Mouse (Mus musculus) cerebellum, adult 2 months (tissue): ENCODE data around the gene Slc8b1. TPM values are rescaled to one million over a fixed set of nuclear protein-coding genes. Genes with fewer than 3 reads are reported as not detected.
A peak's percentile ranks its signal among the peaks of the same experiment; 100 is the strongest.

Experiments used
- DNase-seq, 2 experiments: peaks; one replicate each; pipeline ENCODE4 v3.0.0; 2021
- H3K27ac ChIP-seq: fragments of 200-500 bp; 2 replicates; pipeline ENCODE4 v1.5.1; 2012; ENCODE audit warnings: low read length, control low read depth, inconsistent platforms; ENCODE audit not compliant: insufficient read depth
- H3K27me3 ChIP-seq: fragments of 200-500 bp; 2 replicates; pipeline ENCODE4 v1.6.1; 2012; ENCODE audit warnings: inconsistent platforms, mild to moderate bottlenecking, low read length, moderate library complexity; ENCODE audit not compliant: control insufficient read depth, insufficient read depth
- H3K4me1 ChIP-seq: fragments of 200-500 bp; 2 replicates; pipeline ENCODE4 v1.6.1; 2011; ENCODE audit warnings: low read length; ENCODE audit not compliant: control insufficient read depth, insufficient read depth
- H3K4me3 ChIP-seq: fragments of 200-500 bp; replicated peaks from 2 replicates; pipeline ENCODE3; 2011; ENCODE audit warnings: mild to moderate bottlenecking, low read depth, low read length, control low read depth; ENCODE audit not compliant: insufficient read depth
- CTCF ChIP-seq: fragments of 200-500 bp; IDR thresholded peaks from 2 replicates; pipeline ENCODE4 v1.5.1; 2011; ENCODE audit warnings: low read depth, mild to moderate bottlenecking, control low read depth, low read length, moderate library complexity, borderline replicate concordance; ENCODE audit not compliant: insufficient read depth
- POLR2A ChIP-seq: fragments of 200-500 bp; IDR thresholded peaks from 2 replicates; pipeline ENCODE4 v1.6.1; 2011; ENCODE audit warnings: low read length, control low read depth, borderline replicate concordance; ENCODE audit not compliant: insufficient read depth
- WGBS: fragments of 180-500 bp; shearing (Covaris S2); methylation state at CpG from one replicate; pipeline ENCODE4 v1.1.7; 2018; 5-methylcytosine and 5-hydroxymethylcytosine counted together
- polyA plus RNA-seq: library from polyadenylated mRNA; depleted of rRNA; stranded (reverse); fragments of >200 nt; gene quantifications from 2 replicates; pipeline ENCODE4 v1.2.3, GENCODE M21; 2012

The Slc8b1 gene
- polyA plus RNA-seq, 1 experiment: 8.2 TPM

DNA sequence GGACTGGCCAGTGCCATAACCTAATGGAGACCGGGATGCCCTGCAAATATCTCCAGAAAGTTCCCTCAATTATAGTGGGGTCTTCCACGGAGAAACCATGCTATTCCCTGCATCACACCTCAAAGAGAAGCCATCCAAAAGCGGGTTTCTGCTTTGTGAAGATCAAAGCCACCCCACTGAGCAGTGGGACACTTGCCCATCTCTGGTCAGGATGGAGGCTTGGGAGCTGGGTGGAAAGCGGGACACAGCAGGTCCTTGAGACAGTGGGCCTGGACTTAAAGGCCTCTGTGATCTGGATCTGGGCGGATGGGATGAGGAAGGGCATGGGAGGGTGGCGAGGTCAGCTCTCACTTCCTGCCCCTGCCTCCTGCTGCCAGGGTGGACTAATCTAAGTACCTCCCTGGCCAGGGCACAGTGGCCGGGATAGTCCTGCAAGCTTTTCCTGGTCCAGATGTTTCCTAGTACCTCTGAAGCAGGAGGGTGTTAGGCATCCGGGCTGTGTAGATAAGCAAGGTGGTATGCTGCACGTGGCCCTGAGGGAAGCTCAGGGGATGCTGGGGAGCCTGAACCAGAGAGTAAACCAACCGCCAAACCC is 63.6 kb downstream of the Slc8b1 start:
- 40% methylated on average over 10 of the region's 10 CpGs for WGBS
- no peaks in the 10 kb centered on the region for H3K27me3 ChIP-seq
- H3K4me1 ChIP-seq: peaks cover 59% of the 10 kb centered on the region
- no peak for TF ChIP-seq POLR2A
- TF ChIP-seq CTCF: no peak
- peak; percentile 55 to 62 for DNase-seq
- no peak overlapping the region for H3K4me3 ChIP-seq
- H3K27ac ChIP-seq: no peak overlapping the region

DNA sequence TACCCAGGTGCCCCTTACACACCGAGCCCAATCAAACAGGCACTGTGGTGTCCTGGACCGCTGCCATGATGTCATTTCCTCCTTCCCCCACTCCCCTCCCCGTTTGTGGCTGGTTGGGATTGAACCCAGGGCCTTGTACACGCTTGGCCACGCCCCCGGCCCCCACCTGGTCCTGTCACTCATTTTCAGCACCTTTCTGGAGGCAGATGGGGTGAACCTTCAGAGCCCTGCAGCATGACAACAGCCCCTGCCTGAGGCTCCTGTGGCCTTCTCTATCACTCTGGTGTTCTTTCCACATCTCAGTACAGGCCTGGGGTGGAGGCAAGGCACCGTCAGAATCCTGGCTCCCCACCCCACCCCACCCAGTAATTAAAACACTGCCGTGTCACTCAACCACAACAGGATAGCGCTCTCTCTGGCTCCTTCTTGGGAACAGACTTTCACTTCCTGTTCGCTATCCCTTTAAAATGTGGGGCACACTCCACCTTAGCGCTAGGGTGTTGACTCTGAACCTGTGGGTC is 65.9 kb downstream of the Slc8b1 start:
- peak in 1 of 2 experiments; percentile 37 for DNase-seq
- H3K27me3 ChIP-seq: no peaks in the 10 kb centered on the region
- WGBS: 68% methylated on average over 11 of the region's 11 CpGs
- TF ChIP-seq POLR2A (no peak), CTCF (no peak)
- H3K4me1 ChIP-seq: peaks cover 58% of the 10 kb centered on the region
- no peak overlapping the region for H3K27ac ChIP-seq
- no peak overlapping the region for H3K4me3 ChIP-seq

DNA sequence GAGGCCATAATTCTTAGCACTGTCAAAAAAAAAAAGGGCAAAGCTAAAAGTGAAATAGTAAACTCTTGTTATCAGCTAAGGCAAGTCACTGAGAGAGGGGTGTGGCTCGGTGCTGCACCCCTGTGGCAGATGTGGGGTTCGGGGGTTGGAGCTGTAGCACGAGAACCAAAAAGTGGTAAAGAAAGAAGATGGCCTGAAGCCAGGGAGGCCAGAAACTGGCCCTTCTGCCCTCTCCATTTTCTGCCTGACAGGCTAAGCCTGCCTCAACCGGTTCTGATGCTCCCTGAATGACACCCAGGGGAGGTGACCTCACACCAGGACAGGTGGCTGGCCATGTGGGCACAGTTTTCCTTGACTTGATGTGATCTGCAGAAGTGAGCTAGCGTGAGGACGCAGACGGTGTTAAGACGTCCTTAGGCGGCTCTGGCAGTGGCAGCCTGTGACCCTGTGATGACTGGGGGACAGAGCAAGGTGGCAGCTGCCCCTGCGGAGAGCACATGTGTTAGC is 67.0 kb downstream of the Slc8b1 start:
- 35% methylated on average over 10 of the region's 10 CpGs for WGBS
- H3K27ac ChIP-seq: no peak overlapping the region

DNA sequence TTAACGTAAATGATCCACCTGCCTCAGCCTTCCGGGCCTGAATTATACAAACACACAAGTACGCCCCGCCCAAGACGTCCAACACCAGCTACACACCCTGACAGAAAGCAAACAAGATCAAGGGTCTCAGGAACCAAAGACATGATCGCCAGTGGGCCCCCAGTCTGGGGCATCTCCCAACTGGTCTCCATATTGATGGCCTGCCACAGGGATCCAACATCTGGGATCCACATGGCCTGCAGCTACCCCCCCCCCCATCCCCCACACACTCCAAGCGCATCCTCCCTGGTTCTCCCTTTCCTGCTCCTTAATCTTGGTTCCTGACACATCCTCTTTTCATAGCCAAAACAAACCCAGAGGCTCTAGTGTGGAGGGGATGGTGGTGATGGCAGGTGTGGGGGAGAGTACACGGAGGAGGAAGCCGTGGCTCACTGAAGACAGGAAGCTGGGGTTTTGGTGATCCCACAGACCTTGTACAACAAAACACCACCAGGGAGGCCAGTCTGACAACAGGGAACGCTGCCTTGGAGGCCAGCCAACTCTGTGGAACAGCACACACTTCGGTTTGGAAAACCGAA is 67.6 kb downstream of the Slc8b1 start:
- peak; percentile 55 to 56 for DNase-seq
- H3K27ac ChIP-seq: no peak overlapping the region
- no peaks in the 10 kb centered on the region for H3K27me3 ChIP-seq
- no peak for TF ChIP-seq POLR2A
- TF ChIP-seq CTCF: no peak
- 51% methylated on average over 12 of the region's 12 CpGs for WGBS
- H3K4me1 ChIP-seq: peaks cover 54% of the 10 kb centered on the region
- H3K4me3 ChIP-seq: no peak overlapping the region

More for the DNA sequence above, 67.0 kb downstream of the Slc8b1 start:
- DNase-seq: peak in 1 of 2 experiments; percentile 39
- no peaks in the 10 kb centered on the region for H3K27me3 ChIP-seq
- TF ChIP-seq POLR2A (no peak), CTCF (no peak)
- H3K4me3 ChIP-seq: no peak overlapping the region
- peaks cover 54% of the 10 kb centered on the region for H3K4me1 ChIP-seq

DNA sequence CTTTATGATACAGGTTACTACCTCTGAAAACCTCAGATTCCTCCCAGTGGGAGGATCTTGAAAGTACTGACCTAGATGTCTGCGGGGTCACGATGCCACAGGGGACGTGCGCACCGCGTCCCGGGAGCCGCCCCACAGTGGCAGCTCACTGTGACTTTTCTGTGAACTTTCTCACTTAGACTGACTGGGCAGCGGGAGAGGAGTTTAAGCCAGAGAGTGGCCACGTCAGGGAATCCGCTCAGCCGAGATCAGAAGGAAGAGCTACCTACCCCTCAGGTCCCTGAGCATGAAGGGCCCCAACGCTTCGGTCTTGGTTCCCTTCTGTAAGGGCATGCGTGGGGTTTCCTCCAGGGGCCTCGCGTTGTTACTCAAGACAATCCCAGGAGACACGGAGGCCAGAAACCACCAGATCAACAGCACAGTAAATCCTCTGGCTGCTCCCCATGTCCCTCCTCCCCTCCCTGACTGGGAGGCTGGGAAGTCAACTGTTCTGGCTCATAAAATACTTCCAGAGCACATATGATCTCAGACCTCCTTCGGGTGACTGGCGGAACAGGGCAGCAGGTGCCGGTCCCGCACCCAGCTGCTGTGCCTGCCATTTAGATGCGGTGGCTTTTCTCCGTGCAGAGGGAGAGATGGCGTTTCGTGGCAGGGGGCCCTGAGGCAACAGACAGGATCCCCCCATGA is 68.4 kb downstream of the Slc8b1 start:
- Histone ChIP-seq H3K4me3 (no peak overlapping the region), H3K27me3 (no peaks in the 10 kb centered on the region), H3K27ac (peak overlapping the region; percentile 61), H3K4me1 (peaks cover 50% of the 10 kb centered on the region)
- peak; percentile 68 for DNase-seq
- 21% methylated on average over 26 of the region's 26 CpGs for WGBS
- TF ChIP-seq CTCF (no peak), POLR2A (no peak)

DNA sequence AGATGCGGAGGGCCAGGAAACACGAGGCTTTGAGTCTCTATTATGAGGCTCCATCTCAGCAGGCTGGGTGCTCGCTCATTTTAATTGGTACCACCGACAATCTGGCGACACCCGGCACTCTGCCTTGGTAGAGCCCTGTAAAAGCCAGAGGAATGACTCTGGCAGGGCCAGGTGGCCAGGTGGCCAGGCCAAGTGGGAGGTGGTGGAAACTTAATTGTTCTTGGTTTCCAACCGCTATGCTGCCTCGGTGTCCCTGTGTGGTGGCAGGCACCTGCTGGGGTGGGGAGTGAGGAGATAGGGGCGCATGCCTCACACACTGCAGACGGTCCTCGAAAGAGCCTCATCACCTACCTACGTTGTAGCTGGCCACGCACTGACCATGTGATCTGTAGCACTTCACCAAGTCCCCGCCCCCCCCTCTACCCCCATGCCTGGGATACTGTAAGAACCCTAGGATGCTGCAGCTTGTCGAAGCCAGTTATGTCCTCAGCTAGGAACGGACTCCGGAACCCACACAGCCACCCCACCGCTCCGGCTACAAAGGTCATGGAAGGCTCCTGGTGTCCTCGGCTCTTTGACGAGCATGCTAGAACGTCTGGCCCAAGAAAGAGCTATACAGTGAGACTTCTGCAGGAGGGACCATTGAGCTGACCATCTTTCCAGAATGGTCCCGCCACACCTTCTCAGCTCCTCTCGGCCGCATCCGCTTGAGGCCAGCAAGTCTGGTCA is 69.1 kb downstream of the Slc8b1 start:
- peak in 1 of 2 experiments; percentile 75 for DNase-seq
- no peak overlapping the region for H3K4me3 ChIP-seq
- peak overlapping the region; percentile 61 for H3K27ac ChIP-seq
- no peaks in the 10 kb centered on the region for H3K27me3 ChIP-seq
- H3K4me1 ChIP-seq: peaks cover 47% of the 10 kb centered on the region
- WGBS: 33% methylated on average over 26 of the region's 26 CpGs
- TF ChIP-seq POLR2A (no peak), CTCF (no peak)

DNA sequence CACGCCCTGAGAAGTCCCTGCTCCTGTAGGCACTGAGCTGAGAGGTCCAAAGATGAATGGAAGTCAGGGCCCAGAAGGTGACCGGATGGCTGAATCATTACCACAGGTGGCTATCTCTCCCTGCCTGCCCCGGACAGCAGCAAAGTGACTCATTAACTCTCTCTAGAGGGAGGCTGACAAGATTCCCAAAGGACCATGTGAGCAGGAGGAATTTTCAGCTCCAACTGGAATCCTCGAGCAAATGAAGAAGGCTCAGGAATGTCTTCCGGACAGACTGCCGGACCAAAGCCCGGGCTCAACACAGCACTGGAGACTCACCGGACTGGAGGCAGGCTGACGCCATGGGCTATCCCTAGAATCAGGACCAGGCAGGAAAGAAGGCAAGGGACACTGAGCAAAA is 71.0 kb downstream of the Slc8b1 start:
- 79% methylated on average over 9 of the region's 9 CpGs for whole genome bisulfite sequencing
- H3K27me3 ChIP-seq: no peaks in the 10 kb centered on the region
- TF ChIP-seq POLR2A: no peak
- TF ChIP-seq CTCF: no peak
- H3K4me1 ChIP-seq: peaks cover 43% of the 10 kb centered on the region
- no peak overlapping the region for H3K27ac ChIP-seq
- H3K4me3 ChIP-seq: no peak overlapping the region
- DNase-seq: no peak
